Mouse (Mus musculus) layer of hippocampus, adult 11-12 months (tissue): ENCODE results near the gene Soat1.
A peak's percentile ranks its signal among the peaks of the same experiment; 100 is the strongest.
"Not testable (repeated sequence)": the region's sequence is repeated elsewhere in the genome, so short reads cannot be mapped to it uniquely, and the experiment has no call there.

Experiments
- DNase-seq: peaks from one replicate; pipeline ENCODE4 v3.0.0; 2022; ENCODE audit warnings: low spot score

The Soat1 gene

GRCm38 (mm10) chr1:156425746-156426145 lies 48.4 kb downstream of the Soat1 start:
- no peak for DNase-seq

- DNase-seq = no peak
Observed at GRCm38 (mm10) chr1:156424054-156424453, 50.1 kb downstream of the Soat1 start.

GRCm38 (mm10) chr1:156423493-156423892 lies 50.6 kb downstream of the Soat1 start:
- DNase-seq = no peak

GRCm38 (mm10) chr1:156422856-156423255 lies 51.3 kb downstream of the Soat1 start:
- DNase-seq = no peak

- DNase-seq = peak; percentile 90
Observed at GRCm38 (mm10) chr1:156420671-156421297, 53.3 kb downstream of the Soat1 start, which contains the start of gene Axdnd1. Gene Axdnd1 (minus strand): TSS chr1:156421159.

GRCm38 (mm10) chr1:156418170-156418569 lies 56.0 kb downstream of the Soat1 start:
- peak; percentile 67 for DNase-seq

GRCm38 (mm10) chr1:156408521-156408920 lies 65.6 kb downstream of the Soat1 start:
- DNase-seq = no peak

GRCm38 (mm10) chr1:156408004-156408403 lies 66.1 kb downstream of the Soat1 start:
- DNase-seq = no peak

GRCm38 (mm10) chr1:156403251-156403650 lies 70.9 kb downstream of the Soat1 start:
- DNase-seq = no peak

- no peak for DNase-seq
Observed at GRCm38 (mm10) chr1:156402491-156402890, 71.6 kb downstream of the Soat1 start.

- not testable (repeated sequence) for DNase-seq
Observed at GRCm38 (mm10) chr1:156400159-156400558, 74.0 kb downstream of the Soat1 start.

GRCm38 (mm10) chr1:156393148-156393547 lies 81.0 kb downstream of the Soat1 start:
- DNase-seq = no peak

GRCm38 (mm10) chr1:156386880-156387279 lies 87.3 kb downstream of the Soat1 start:
- no peak for DNase-seq

GRCm38 (mm10) chr1:156386232-156386631 lies 87.9 kb downstream of the Soat1 start:
- DNase-seq = no peak

- no peak for DNase-seq
Observed at GRCm38 (mm10) chr1:156381217-156381616, 92.9 kb downstream of the Soat1 start.
